Comparison of ENCODE assay signal across 8 mouse cellular contexts in genomic region chr11:85640659-85641058, GRCm38 (mm10).
DNase-seq lines count a peak whose midpoint lies in the region; ATAC-seq and TF ChIP-seq lines count a peak whose summit lies in the region.

No protein-coding gene starts in this region.

- H3K27me3 ChIP-seq in intestine, postnatal 0 days (replicated peaks; ENCODE audit: control insufficient read depth, insufficient read depth, low read length), result no peaks in the 10 kb centered on the region

- H3K36me3 ChIP-seq in intestine, postnatal 0 days (ENCODE audit: control insufficient read depth, insufficient read depth), result no peaks in the 10 kb centered on the region

- 0 out of 2 replicates have a peak, but pooled peaks have one; percentile 12 for TF ChIP-seq CTCF in intestine, postnatal 0 days (IDR thresholded peaks at IDR 0.05; ENCODE audit: low read depth)
- TF ChIP-seq CTCF in olfactory bulb, adult 2 months (IDR thresholded peaks at IDR 0.05; ENCODE audit: insufficient read depth, low read depth, low read length), result no peak

- no peak overlapping the region for H3K27ac ChIP-seq in intestine, postnatal 0 days (ENCODE audit: low read depth, low read length)
- H3K27ac ChIP-seq in olfactory bulb, adult 2 months (ENCODE audit: insufficient read depth, low read depth, low read length), result no peak overlapping the region

- WGBS in intestine, postnatal 0 days, result 43% methylated on average over 5 of the region's 5 CpGs
- WGBS in olfactory bulb, adult 2 months, result 10% methylated on average over 5 of the region's 5 CpGs

- H3K4me1 ChIP-seq in intestine, postnatal 0 days (replicated peaks; ENCODE audit: control insufficient read depth, insufficient read depth, low read length), result no peaks in the 10 kb centered on the region
- H3K4me1 ChIP-seq in olfactory bulb, adult 2 months (ENCODE audit: control insufficient read depth, insufficient read depth, low read length), result peaks cover 3% of the 10 kb centered on the region

- no peak for ATAC-seq in intestine, postnatal 0 days

- peak; percentile 31 for DNase-seq in gastrocnemius, adult 18-20 months (ENCODE audit: low spot score)
- DNase-seq in gastrocnemius, adult 8-10 months (ENCODE audit: low spot score in 2 of 2), result no peak
- peak; percentile 45 for DNase-seq in lung, postnatal 10 days
- no peak for DNase-seq in lung, postnatal 36 days
- no peak for DNase-seq in embryo, embryonic 10 days (ENCODE audit: low spot score)
- no peak for DNase-seq in cerebellum, adult 11 months

- no peaks in the 10 kb centered on the region for H3K9me3 ChIP-seq in intestine, postnatal 0 days (ENCODE audit: control insufficient read depth)

- no peak for TF ChIP-seq POLR2A in olfactory bulb, adult 2 months (IDR thresholded peaks at IDR 0.05; ENCODE audit: insufficient read depth, low read depth, low read length)

- H3K4me2 ChIP-seq in intestine, postnatal 0 days (replicated peaks; ENCODE audit: low read depth), result peak overlapping the region; percentile 21; the same call in 1 of the 2 replicates

- no peak overlapping the region for H3K9ac ChIP-seq in intestine, postnatal 0 days (ENCODE audit: low read depth, low read length)

- no peak overlapping the region for H3K4me3 ChIP-seq in intestine, postnatal 0 days (ENCODE audit: low read depth, low read length)
- peak overlapping the region; percentile 25 for H3K4me3 ChIP-seq in olfactory bulb, adult 2 months (ENCODE audit: insufficient read depth, low read depth, low read length)

Comparison
In these comparisons a context has a peak if more than half of its experiments do, and no peak if none do; other contexts are left out.
1. DNase-seq: peak in gastrocnemius, adult 18-20 months (single experiment) and lung, postnatal 10 days (single experiment); none in gastrocnemius, adult 8-10 months (0 of 2), lung, postnatal 36 days (single experiment), embryo, embryonic 10 days (single experiment) and cerebellum, adult 11 months (single experiment).